Mouse (Mus musculus) CH12.LX (cell line): Measurements from ENCODE around the gene Sgpl1.

ENCODE experiments used
- CTCF ChIP-seq, 2 experiments: IDR thresholded peaks in 1 of 2; conservative IDR thresholded peaks in 1 of 2; 2 replicates each; pipeline ENCODE4 v1.5.1; 2011 to 2012; ENCODE audit warnings: low read depth in 2 of 2, low read length in 2 of 2, improper control_type of control experiment in 1 of 2, inconsistent platforms in 1 of 2, mild to moderate bottlenecking in 1 of 2, moderate library complexity in 1 of 2
- HCFC1 ChIP-seq: IDR thresholded peaks from 2 replicates; pipeline ENCODE4 v1.6.1; 2012; ENCODE audit warnings: low read depth, mild to moderate bottlenecking, inconsistent platforms, low read length, improper control_type of control experiment
- MAFK ChIP-seq: IDR thresholded peaks from 2 replicates; pipeline ENCODE4 v1.6.1; 2011; ENCODE audit warnings: low read length, improper control_type of control experiment; ENCODE audit not compliant: insufficient replicate concordance
- MAX ChIP-seq: IDR thresholded peaks from 2 replicates; pipeline ENCODE4 v1.6.1; 2011; ENCODE audit warnings: low read length, improper control_type of control experiment
- NRF1 ChIP-seq: IDR thresholded peaks from 2 replicates; pipeline ENCODE4 v1.6.1; 2014; ENCODE audit warnings: low read depth, mild to moderate bottlenecking, inconsistent platforms, low read length, improper control_type of control experiment, moderate library complexity
- PAX5 ChIP-seq: IDR thresholded peaks from 2 replicates; pipeline ENCODE4 v1.6.1; 2012; ENCODE audit warnings: low read length, inconsistent platforms, mixed read lengths
- POLR2A ChIP-seq: IDR thresholded peaks from 2 replicates; pipeline ENCODE4 v1.6.1; 2011; ENCODE audit warnings: low read depth, mild to moderate bottlenecking, improper control_type of control experiment, low read length
- SIN3A ChIP-seq: IDR thresholded peaks from 2 replicates; pipeline ENCODE4 v1.6.1; 2012; ENCODE audit warnings: low read length, improper control_type of control experiment, inconsistent platforms
- TCF12 ChIP-seq: IDR thresholded peaks from 2 replicates; pipeline ENCODE4 v1.6.1; 2014; ENCODE audit warnings: low read depth, mild to moderate bottlenecking, inconsistent platforms, low read length, improper control_type of control experiment
- UBTF ChIP-seq: IDR thresholded peaks from 2 replicates; pipeline ENCODE4 v1.6.1; 2012; ENCODE audit warnings: low read depth, mild to moderate bottlenecking, inconsistent platforms, low read length, improper control_type of control experiment, moderate library complexity
- USF1 ChIP-seq: IDR thresholded peaks from 2 replicates; pipeline ENCODE4 v1.6.1; 2014; ENCODE audit warnings: low read depth, mild to moderate bottlenecking, inconsistent platforms, low read length, improper control_type of control experiment
- ZMIZ1 ChIP-seq: IDR thresholded peaks from 2 replicates; pipeline ENCODE4 v1.6.1; 2012; ENCODE audit warnings: low read depth, mild to moderate bottlenecking, inconsistent platforms, low read length, improper control_type of control experiment
- ZNF384 ChIP-seq: IDR thresholded peaks from 2 replicates; pipeline ENCODE4 v1.6.1; 2012; ENCODE audit warnings: low read depth, low read length, improper control_type of control experiment, inconsistent platforms

- TF ChIP-seq UBTF (no peak), CTCF (conservative IDR thresholded peaks at IDR 0.05 in 1 of 2, IDR thresholded peaks at IDR 0.05 in 1 of 2; ENCODE audit: low read depth in 2 of 2, low read length in 2 of 2) (no peak), ZMIZ1 (no peak), NRF1 (no peak), POLR2A (no peak), TCF12 (no peak), ZNF384 (no peak), SIN3A (no peak), MAFK (no peak), USF1 (no peak), HCFC1 (no peak), MAX (no peak), PAX5 (no peak)
These were observed 13.5 kb downstream of the Sgpl1 start for GRCm38 (mm10) chr10:61134041-61134440.
